Mouse (Mus musculus) urinary bladder, postnatal 0 days (tissue): ENCODE data around the gene Ccdc83. TPM values are rescaled to one million over a fixed set of nuclear protein-coding genes. Genes with fewer than 3 reads are reported as not detected.

ENCODE experiments used
- polyA plus RNA-seq: library from polyadenylated mRNA; unstranded; fragments of >200 nt; fragmentation: Nextera tagmentation; extraction: Ambion mirVana; gene quantifications from 2 replicates; pipeline ENCODE4 v1.2.1, GENCODE M21; 2015

Ccdc83 gene
- polyA plus RNA-seq: not detected in 2 replicates

DNA sequence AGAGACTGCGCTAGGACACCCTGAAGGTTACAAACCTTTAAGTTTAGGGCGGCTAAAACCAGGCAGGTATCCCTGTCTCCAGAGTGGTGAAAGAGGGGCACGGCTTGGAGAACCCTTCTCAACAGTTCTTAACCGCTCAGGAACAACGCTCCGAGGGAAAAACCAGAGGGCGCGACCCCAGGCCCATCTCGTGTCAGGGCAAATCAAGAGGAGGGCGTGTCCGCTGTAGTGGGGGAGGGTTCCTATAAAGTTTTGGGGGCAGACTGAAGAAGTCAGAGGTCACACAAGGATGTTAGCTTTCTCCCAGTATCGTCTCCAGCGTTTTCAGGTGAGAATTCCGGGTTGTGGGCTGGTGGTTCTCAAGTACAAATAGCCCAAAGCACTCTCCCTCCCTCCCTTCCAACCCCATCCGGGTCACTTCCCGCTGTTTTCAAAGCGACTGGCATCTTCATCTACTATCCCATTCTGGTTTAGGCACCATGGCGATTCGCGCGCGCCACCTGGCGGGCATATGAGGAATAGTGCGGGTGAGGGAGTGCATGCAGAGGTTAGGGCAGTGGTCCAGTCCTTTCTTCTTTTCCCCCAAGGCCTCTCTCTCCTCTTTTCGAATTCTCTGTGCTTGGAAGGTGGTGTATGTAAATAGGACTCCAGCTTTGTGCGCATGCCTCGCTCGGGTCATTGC, at the start of gene Ccdc83:
Gene Ccdc83 (minus strand): TSS at position 489 of the 682 bp plus-strand sequence.

DNA sequence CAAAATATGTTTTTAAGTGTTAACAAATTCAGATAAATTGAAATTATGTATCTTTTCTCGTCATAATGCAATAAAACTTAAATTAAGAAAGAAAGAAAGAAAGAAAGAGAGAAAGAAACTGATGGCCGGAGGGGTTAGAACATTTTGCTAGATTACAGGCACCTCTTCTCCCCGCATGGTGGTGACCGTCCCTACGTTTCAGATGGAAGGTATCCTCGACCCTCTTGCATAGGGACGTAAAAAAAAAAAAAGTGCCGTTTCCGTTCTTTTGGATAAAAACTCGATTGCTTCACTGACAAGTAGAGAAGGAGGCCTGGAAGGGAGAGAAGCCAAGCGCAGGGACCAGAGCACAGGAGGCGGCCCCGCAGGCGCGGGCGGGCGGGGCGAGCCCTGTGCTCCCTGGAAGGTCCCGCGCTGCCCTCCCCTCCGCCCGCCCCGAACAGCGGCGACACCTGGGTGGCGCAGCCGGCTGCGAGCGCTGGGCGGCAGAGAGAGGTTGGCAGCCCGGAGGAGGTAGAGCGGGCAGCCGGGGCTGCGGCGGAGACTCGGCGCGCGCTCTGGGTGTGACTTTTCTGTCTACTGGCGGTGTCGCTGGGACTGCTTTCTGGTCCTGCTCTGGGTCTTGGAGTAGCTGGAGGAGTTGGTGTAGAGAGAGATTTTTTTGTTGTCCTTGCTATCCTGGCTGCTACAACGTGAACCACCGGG, 36.5 kb upstream of the Ccdc83 start, which contains the start of gene Sytl2:
Gene Sytl2 (plus strand): TSS at position 311 of the 705 bp plus-strand sequence.

Other genes with a start within 250 kb of the Ccdc83 start
- 54.2 and 73.3 TPM in 2 replicates for gene Picalm, start 135.6 kb downstream of the Ccdc83 start, polyA plus RNA-seq
- gene Sytl2, start 36.5 kb upstream of the Ccdc83 start, polyA plus RNA-seq: 25.7 and 36.3 TPM in 2 replicates
- 0.48 and 0.55 TPM in 2 replicates for gene Ccdc89, start 160.8 kb upstream of the Ccdc83 start, polyA plus RNA-seq
- gene Crebzf, start 177.0 kb upstream of the Ccdc83 start, polyA plus RNA-seq: 14.4 and 18.7 TPM in 2 replicates
- gene Tmem126a, start 191.5 kb upstream of the Ccdc83 start, polyA plus RNA-seq: 83.1 and 90.3 TPM in 2 replicates
- 19.3 and 20.2 TPM in 2 replicates for gene Tmem126b, start 210.2 kb upstream of the Ccdc83 start, polyA plus RNA-seq
- 1.1 and 1.8 TPM in 2 replicates for gene Dlg2, start 210.9 kb upstream of the Ccdc83 start, polyA plus RNA-seq